Mouse (Mus musculus) stomach, embryonic 14.5 days (tissue): ENCODE measurements around the gene Lrrc8d. TPM values are rescaled to one million over a fixed set of nuclear protein-coding genes. Genes with fewer than 3 reads are reported as not detected.

Experiments used
- ATAC-seq: fragments of 200-750 bp; cut with Nextera tagmentation; 2 replicates; pipeline ENCODE4 v1.8.0; 2017; ENCODE audit warnings: low read depth, moderate TSS enrichment; ENCODE audit not compliant: insufficient number of reproducible peaks, insufficient read depth, low FRiP score
- H3K27ac ChIP-seq: fragments of 300-500 bp; sonication (generic); 2 replicates; pipeline ENCODE4 v1.5.1; 2014; ENCODE audit warnings: mild to moderate bottlenecking, low read length, moderate library complexity, mixed read lengths
- H3K27me3 ChIP-seq: fragments of 300-500 bp; sonication (generic); 2 replicates; pipeline ENCODE4 v1.6.1; 2014; ENCODE audit warnings: low read length, control low read depth, mixed read lengths; ENCODE audit not compliant: control insufficient read depth, insufficient read depth
- H3K36me3 ChIP-seq: fragments of 300-500 bp; sonication (generic); 2 replicates; pipeline ENCODE4 v1.6.1; 2014; ENCODE audit warnings: mild to moderate bottlenecking, control low read depth, low read length, moderate library complexity, mixed read lengths; ENCODE audit not compliant: control insufficient read depth, insufficient read depth
- H3K4me1 ChIP-seq: fragments of 300-500 bp; sonication (generic); 2 replicates; pipeline ENCODE4 v1.6.1; 2014; ENCODE audit warnings: low read length, control low read depth, mixed read lengths; ENCODE audit not compliant: control insufficient read depth, insufficient read depth
- H3K4me2 ChIP-seq: fragments of 300-500 bp; sonication (generic); replicated peaks from 2 replicates; pipeline ENCODE4 v1.6.1; 2014; ENCODE audit warnings: low read depth, low read length, control low read depth
- H3K4me3 ChIP-seq: fragments of 300-500 bp; sonication (generic); 2 replicates; pipeline ENCODE4 v1.5.1; 2014; ENCODE audit warnings: low read depth, low read length, control low read depth
- H3K9ac ChIP-seq: fragments of 300-500 bp; sonication (generic); replicated peaks from 2 replicates; pipeline ENCODE4 v1.6.1; 2014; ENCODE audit warnings: low read depth, mild to moderate bottlenecking, control low read depth, low read length, moderate library complexity, mixed read lengths
- H3K9me3 ChIP-seq: fragments of 300-500 bp; sonication (generic); 2 replicates; pipeline ENCODE4 v1.6.1; 2016; ENCODE audit warnings: low read depth, low read length, control low read depth; ENCODE audit not compliant: control insufficient read depth
- WGBS: fragments of 180-500 bp; shearing (Covaris S2); extraction: QIAGEN DNeasy Blood & Tissue Kit; methylation state at CpG from one replicate; pipeline ENCODE4 v1.1.7; 2014; 5-methylcytosine and 5-hydroxymethylcytosine counted together
- polyA plus RNA-seq: library from polyadenylated mRNA; unstranded; fragments of >200 nt; fragmentation: Nextera tagmentation; extraction: Ambion mirVana; gene quantifications from 2 replicates; pipeline ENCODE4 v1.2.1, GENCODE M21; 2014

Lrrc8d gene
- polyA plus RNA-seq, 1 experiment from 2014 or later: 17.6 TPM

GRCm38 (mm10) chr5:105792853-105793547, 93.2 kb downstream of the Lrrc8d start:
- Histone ChIP-seq H3K27ac (peak overlapping the region; percentile 61), H3K27me3 (no peaks in the 10 kb centered on the region), H3K4me3 (0 out of 2 replicates have a peak overlapping the region, but pooled peaks have one; percentile 5), H3K4me1 (peaks cover 45% of the 10 kb centered on the region), H3K9ac (0 out of 2 replicates have a peak overlapping the region, but pooled peaks have one; percentile 22), H3K4me2 (peak overlapping the region; percentile 36), H3K9me3 (no peaks in the 10 kb centered on the region), H3K36me3 (no peaks in the 10 kb centered on the region)
- peak; percentile 46 for ATAC-seq
- WGBS: 23% methylated on average over 13 of the region's 13 CpGs

GRCm38 (mm10) chr5:105793548-105793940, 93.8 kb downstream of the Lrrc8d start:
- H3K36me3 ChIP-seq: no peaks in the 10 kb centered on the region
- H3K4me2 ChIP-seq: no peak overlapping the region
- no peaks in the 10 kb centered on the region for H3K9me3 ChIP-seq
- H3K4me1 ChIP-seq: peaks cover 41% of the 10 kb centered on the region
- 37% methylated on average over 5 of the region's 5 CpGs for WGBS
- no peak for ATAC-seq
- peak overlapping the region; percentile 61 for H3K27ac ChIP-seq
- no peaks in the 10 kb centered on the region for H3K27me3 ChIP-seq
- H3K4me3 ChIP-seq: no peak overlapping the region
- H3K9ac ChIP-seq: no peak overlapping the region

GRCm38 (mm10) chr5:105798421-105798820, 98.7 kb downstream of the Lrrc8d start:
- Histone ChIP-seq H3K4me3 (no peak overlapping the region), H3K9ac (no peak overlapping the region), H3K36me3 (no peaks in the 10 kb centered on the region), H3K4me1 (peaks cover 25% of the 10 kb centered on the region), H3K27me3 (no peaks in the 10 kb centered on the region), H3K27ac (no peak overlapping the region; the same call in 1 of the 2 replicates), H3K9me3 (no peaks in the 10 kb centered on the region), H3K4me2 (no peak overlapping the region)
- WGBS: 74% methylated on average over 4 of the region's 4 CpGs
- ATAC-seq: no peak

DNA sequence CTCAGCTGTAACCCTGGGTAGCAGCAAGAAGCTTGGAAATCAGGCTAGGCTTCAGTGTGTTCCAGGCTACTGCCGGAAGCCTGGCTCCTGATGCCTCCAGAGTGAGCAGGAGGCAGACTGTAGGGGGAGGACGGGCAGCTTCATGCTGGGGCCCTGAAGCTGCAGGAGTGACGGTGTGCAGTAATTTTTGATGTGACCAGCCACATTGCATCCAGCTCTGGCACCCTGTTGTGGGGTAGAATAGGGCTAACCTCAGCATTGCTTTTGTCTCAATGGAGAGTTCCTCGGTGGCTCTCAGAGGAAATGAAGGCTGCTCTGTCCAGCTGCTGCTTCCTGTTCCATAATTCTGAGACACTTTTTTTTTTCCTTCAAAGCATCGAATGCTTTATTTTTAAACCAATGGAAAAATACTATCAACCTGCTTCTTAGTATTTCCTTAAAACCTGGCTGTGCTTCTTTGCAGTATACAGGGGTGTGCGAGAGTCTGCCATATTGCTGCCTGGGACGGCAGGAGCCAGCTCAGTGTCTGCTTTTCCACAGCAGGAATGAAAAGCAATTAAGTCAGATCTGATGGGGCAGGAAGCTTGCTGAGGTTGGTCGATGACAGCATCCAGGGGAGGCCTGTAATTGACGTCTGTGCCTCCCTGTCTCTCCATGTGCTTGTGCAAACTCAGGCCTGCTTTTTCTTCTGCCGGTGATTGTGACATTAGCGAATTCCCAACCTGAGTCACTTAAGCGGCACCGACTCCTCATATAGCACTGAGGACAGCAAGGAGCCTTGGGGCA, 100.3 kb downstream of the Lrrc8d start:
- no peak; the same call in 1 of the 2 replicates for ATAC-seq
- Histone ChIP-seq H3K4me2 (no peak overlapping the region; the same call in 1 of the 2 replicates), H3K36me3 (no peaks in the 10 kb centered on the region), H3K27ac (peak overlapping the region; percentile 76), H3K4me3 (no peak overlapping the region), H3K4me1 (peaks cover 25% of the 10 kb centered on the region), H3K9ac (no peak overlapping the region), H3K9me3 (no peaks in the 10 kb centered on the region), H3K27me3 (no peaks in the 10 kb centered on the region)
- WGBS: 27% methylated on average over 13 of the region's 13 CpGs

GRCm38 (mm10) chr5:105801031-105801529, 101.3 kb downstream of the Lrrc8d start:
- Histone ChIP-seq H3K27ac (peak overlapping the region; percentile 72; the same call in 1 of the 2 replicates), H3K36me3 (no peaks in the 10 kb centered on the region), H3K9ac (no peak overlapping the region), H3K27me3 (no peaks in the 10 kb centered on the region), H3K4me1 (peaks cover 25% of the 10 kb centered on the region), H3K9me3 (no peaks in the 10 kb centered on the region), H3K4me3 (no peak overlapping the region), H3K4me2 (no peak overlapping the region)
- peak; percentile 54 for ATAC-seq
- 61% methylated on average over 10 of the region's 10 CpGs for WGBS

DNA sequence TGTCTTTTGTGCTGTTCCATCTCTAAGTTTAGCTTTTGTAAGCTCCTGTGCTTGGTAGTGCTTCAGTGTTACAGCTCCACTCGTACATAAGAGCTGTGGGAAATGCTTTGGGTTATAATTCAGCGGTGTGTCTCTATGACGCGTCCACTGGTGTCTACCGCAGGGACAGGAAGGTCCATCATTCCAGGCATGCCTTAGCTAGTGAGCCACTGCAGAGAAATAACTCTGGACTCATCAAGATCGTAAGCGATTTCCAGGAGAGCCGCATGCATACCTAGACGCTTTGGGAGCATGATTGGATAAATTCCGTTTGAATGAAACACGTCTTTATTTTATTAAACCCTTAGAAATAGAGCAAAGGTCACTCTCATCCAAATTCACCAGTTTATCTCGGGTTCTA, 106.2 kb downstream of the Lrrc8d start:
- Histone ChIP-seq H3K36me3 (no peaks in the 10 kb centered on the region), H3K4me3 (no peak overlapping the region), H3K4me1 (peaks cover 7% of the 10 kb centered on the region; the same call in 1 of the 2 replicates), H3K4me2 (no peak overlapping the region), H3K27ac (no peak overlapping the region), H3K9me3 (no peaks in the 10 kb centered on the region), H3K9ac (no peak overlapping the region), H3K27me3 (no peaks in the 10 kb centered on the region)
- 90% methylated on average over 12 of the region's 12 CpGs for WGBS
- ATAC-seq: no peak

GRCm38 (mm10) chr5:105807461-105807860, 107.7 kb downstream of the Lrrc8d start:
- 70% methylated on average over 7 of the region's 7 CpGs for WGBS
- no peaks in the 10 kb centered on the region for H3K4me1 ChIP-seq
- peaks cover 2% of the 10 kb centered on the region; the same call in 1 of the 2 replicates for H3K9me3 ChIP-seq
- ATAC-seq: no peak
- no peak overlapping the region for H3K4me3 ChIP-seq
- H3K27me3 ChIP-seq: no peaks in the 10 kb centered on the region
- H3K9ac ChIP-seq: no peak overlapping the region
- no peak overlapping the region for H3K27ac ChIP-seq
- H3K36me3 ChIP-seq: peaks cover 7% of the 10 kb centered on the region
- no peak overlapping the region for H3K4me2 ChIP-seq

DNA sequence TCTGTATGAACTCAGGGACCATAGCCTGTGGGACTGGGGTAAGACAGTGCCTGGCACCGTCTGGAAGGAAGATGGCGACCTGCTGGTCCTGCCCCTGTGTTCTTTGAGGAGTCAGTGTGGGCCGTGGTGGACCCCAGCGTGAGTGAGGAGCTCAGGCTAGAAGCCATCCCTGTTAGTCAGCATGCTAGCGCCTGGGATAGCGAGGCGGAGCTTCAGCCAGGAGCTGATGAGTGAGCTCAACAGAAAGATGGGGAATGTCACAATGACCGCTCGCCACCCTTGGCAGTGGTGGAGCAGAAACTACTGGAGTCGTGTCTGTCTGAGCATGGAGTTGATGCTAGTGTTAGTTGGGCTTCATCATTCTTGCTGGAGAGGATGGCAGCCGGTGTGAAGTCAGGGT, 109.3 kb downstream of the Lrrc8d start:
- WGBS: 78% methylated on average over 11 of the region's 11 CpGs
- Histone ChIP-seq H3K27me3 (no peaks in the 10 kb centered on the region), H3K4me2 (no peak overlapping the region), H3K36me3 (peaks cover 23% of the 10 kb centered on the region), H3K4me1 (no peaks in the 10 kb centered on the region), H3K9me3 (peaks cover 9% of the 10 kb centered on the region; the same call in 1 of the 2 replicates), H3K27ac (no peak overlapping the region), H3K4me3 (no peak overlapping the region), H3K9ac (no peak overlapping the region)
- no peak for ATAC-seq
